Mouse (Mus musculus) lung, embryonic 15.5 days (tissue): Measurements from ENCODE around the gene Ntrk2. TPM values are rescaled to one million over a fixed set of nuclear protein-coding genes. Genes with fewer than 3 reads are reported as not detected.

Experiments used
- ATAC-seq: fragments of 200-750 bp; cut with Nextera tagmentation; 2 replicates; pipeline ENCODE4 v1.8.0; 2017; ENCODE audit warnings: moderate number of reproducible peaks, borderline replicate concordance; ENCODE audit not compliant: low FRiP score, low TSS enrichment; ENCODE audit errors: extremely low read depth
- H3K27ac ChIP-seq: fragments of 300-500 bp; sonication (generic); 2 replicates; pipeline ENCODE4 v1.5.1; 2015; ENCODE audit warnings: moderate library complexity, mild to moderate bottlenecking, inconsistent platforms
- H3K27me3 ChIP-seq: fragments of 300-500 bp; sonication (generic); 2 replicates; pipeline ENCODE4 v1.6.1; 2015; ENCODE audit warnings: inconsistent platforms
- H3K36me3 ChIP-seq: fragments of 300-500 bp; sonication (generic); 2 replicates; pipeline ENCODE4 v1.6.1; 2015; ENCODE audit warnings: inconsistent platforms
- H3K4me1 ChIP-seq: fragments of 300-500 bp; sonication (generic); 2 replicates; pipeline ENCODE4 v1.6.1; 2015; ENCODE audit warnings: inconsistent platforms
- H3K4me2 ChIP-seq: fragments of 300-500 bp; sonication (generic); 2 replicates; pipeline ENCODE4 v1.6.1; 2015; ENCODE audit warnings: inconsistent platforms, mild to moderate bottlenecking, moderate library complexity
- H3K4me3 ChIP-seq: fragments of 300-500 bp; sonication (generic); 2 replicates; pipeline ENCODE4 v1.5.1; 2015; ENCODE audit warnings: mild to moderate bottlenecking, inconsistent platforms
- H3K9ac ChIP-seq: fragments of 300-500 bp; sonication (generic); 2 replicates; pipeline ENCODE4 v1.6.1; 2015; ENCODE audit warnings: inconsistent platforms
- H3K9me3 ChIP-seq: fragments of 300-500 bp; sonication (generic); 2 replicates; pipeline ENCODE4 v1.6.1; 2016; ENCODE audit warnings: inconsistent platforms
- WGBS: fragments of 180-500 bp; shearing (Covaris S2); methylation state at CpG from one replicate; pipeline ENCODE4 v1.1.7; 2015; 5-methylcytosine and 5-hydroxymethylcytosine counted together
- polyA plus RNA-seq: library from polyadenylated mRNA; unstranded; fragments of >200 nt; fragmentation: Nextera tagmentation; extraction: Ambion mirVana; gene quantifications from 2 replicates; pipeline ENCODE4 v1.2.1, GENCODE M21; 2015

Gene Ntrk2
- polyA plus RNA-seq: 3.6 and 3.8 TPM in 2 replicates

DNA sequence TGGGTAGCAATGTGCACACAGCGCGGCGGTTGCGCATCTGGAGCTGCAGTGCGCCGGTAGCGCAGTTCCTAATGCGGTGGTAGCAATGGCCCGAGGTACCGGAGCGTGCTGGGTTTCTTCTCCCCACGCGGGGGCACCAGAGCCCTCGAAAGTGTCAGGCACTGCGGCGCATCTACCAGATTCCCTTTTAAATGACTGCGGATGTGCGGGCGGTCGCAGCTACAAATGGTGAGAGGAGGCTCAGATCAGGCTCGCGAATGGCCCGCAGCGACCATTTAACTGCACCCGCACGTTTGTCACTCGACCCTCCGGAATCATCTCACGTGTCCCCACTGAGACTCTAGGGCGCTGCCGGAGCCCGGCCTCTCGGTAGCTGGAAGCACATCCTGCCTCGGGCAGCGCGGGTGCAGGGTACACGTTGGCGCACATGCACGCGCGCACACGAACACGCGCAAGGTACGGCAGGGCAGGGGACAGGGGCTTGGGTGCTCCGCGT lies at the start of gene Ntrk2:
TSS of gene Ntrk2 (plus strand) at position 173 of the 496 bp plus-strand sequence.
- under 1% methylated on average over 47 of the region's 47 CpGs for WGBS
- Histone ChIP-seq H3K36me3 (no peaks in the 10 kb centered on the region), H3K27me3 (peaks cover 58% of the 10 kb centered on the region), H3K9me3 (no peaks in the 10 kb centered on the region), H3K9ac (no peak within 1 kb of the TSS), H3K27ac (no peak within 1 kb of the TSS), H3K4me1 (peaks cover 18% of the 10 kb centered on the region), H3K4me3 (peak within 1 kb of the TSS; percentile 43), H3K4me2 (peak within 1 kb of the TSS; percentile 92)
- ATAC-seq: peak; percentile 53; the same call in 1 of the 2 replicates

DNA sequence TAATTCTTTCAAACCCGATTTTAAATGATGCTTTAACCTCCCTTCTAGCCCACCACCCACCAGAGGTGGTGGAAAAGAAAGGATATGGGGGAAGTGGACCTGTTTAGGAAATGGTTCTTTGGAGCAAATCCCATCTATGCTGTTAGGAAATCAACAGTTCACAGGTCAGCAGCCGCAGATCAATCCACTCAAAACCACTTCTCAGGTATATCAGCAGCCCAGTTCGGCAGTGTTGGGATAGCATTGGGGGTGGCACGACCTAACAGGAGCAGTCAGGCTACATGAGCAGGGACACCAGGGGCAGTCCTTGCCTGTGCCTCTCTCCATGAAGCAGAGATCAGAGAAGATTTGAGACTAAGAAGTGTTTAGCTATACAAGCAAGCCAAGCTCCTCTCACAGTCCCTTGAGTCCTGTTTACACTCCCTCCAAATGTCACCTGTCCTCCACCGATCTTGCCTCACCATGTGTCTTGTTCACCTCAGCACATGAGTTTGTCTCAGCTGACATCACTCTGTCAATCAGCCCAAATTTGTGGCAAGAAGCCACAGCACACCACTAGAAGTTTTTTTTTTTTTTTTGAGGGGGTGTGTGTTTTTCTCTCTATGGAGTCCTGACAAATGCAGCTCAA lies 45.3 kb upstream of the Ntrk2 start:
- Histone ChIP-seq H3K36me3 (no peaks in the 10 kb centered on the region), H3K4me2 (no peak overlapping the region), H3K27ac (no peak overlapping the region), H3K9ac (no peak overlapping the region), H3K4me3 (no peak overlapping the region), H3K4me1 (no peaks in the 10 kb centered on the region), H3K27me3 (no peaks in the 10 kb centered on the region), H3K9me3 (no peaks in the 10 kb centered on the region)
- no peak for ATAC-seq
- WGBS: 69% methylated on average over 5 of the region's 5 CpGs

DNA sequence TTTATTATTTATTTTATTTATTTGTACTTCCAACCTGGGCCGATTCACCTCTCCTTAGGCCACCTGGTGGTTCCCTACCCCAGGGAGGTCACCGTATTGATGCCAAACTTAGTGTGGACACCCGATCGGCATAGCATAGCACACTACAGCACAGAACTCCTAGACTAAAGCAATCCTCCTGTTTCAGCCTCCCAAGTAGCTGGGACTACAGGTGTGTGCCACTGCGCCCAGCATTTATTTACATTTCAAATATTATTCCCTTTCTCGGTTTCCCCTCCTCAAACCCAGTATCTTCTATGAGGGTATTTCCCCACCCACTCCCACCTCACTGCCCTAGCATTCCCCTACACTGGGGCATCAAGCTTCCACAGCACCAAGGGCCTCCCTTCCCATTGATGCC lies 38.1 kb upstream of the Ntrk2 start:
- H3K27ac ChIP-seq: no peak overlapping the region
- no peaks in the 10 kb centered on the region for H3K9me3 ChIP-seq
- H3K36me3 ChIP-seq: no peaks in the 10 kb centered on the region
- 86% methylated on average over 6 of the region's 6 CpGs for WGBS
- no peak for ATAC-seq
- H3K4me2 ChIP-seq: no peak overlapping the region
- H3K4me1 ChIP-seq: no peaks in the 10 kb centered on the region
- no peak overlapping the region for H3K4me3 ChIP-seq
- H3K9ac ChIP-seq: no peak overlapping the region
- no peaks in the 10 kb centered on the region for H3K27me3 ChIP-seq

DNA sequence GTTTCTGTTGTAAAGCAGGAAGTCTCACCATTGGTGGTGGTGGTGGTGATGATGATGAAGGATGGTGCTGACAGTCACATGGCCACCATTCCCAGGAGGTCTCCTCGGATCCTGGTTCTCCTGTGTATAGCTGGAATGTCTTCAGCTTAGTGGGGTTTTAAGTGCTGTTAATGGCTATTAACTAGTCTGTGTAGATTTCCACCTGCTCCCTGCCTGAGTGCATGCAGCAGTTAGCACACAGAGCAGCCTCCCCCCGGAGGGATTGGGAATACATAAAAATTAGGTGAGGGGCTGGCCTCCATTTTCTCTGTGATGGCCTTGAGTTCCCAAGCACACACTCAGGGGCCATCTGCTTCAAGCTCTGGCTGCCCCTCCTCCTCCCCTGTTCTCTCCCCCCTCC lies 36.9 kb upstream of the Ntrk2 start:
- ATAC-seq: no peak
- Histone ChIP-seq H3K4me3 (no peak overlapping the region), H3K9ac (no peak overlapping the region), H3K4me2 (no peak overlapping the region), H3K9me3 (no peaks in the 10 kb centered on the region), H3K27me3 (no peaks in the 10 kb centered on the region), H3K4me1 (no peaks in the 10 kb centered on the region), H3K27ac (no peak overlapping the region), H3K36me3 (no peaks in the 10 kb centered on the region)
- 53% methylated on average over 2 of the region's 2 CpGs for WGBS

DNA sequence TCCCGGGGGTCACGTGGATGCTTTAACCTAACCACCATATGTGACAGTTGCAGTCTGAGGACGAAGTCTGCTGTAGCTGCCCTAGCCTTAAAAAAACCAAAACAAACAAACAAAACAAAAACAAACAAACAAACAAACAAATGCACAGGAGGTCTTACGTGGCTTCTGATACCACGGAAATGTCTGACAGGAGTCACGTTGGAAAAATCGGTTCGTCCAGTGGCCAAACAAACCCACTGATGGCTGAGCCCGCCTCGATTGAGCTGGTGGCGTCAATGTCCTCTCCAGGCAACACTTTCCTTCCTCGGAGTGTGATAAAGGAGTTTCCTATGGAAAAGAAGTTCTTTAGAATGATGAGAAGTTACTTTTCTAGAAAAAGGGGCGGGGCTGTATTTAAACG lies 27.1 kb upstream of the Ntrk2 start:
- H3K4me2 ChIP-seq: no peak overlapping the region
- 86% methylated on average over 14 of the region's 14 CpGs for WGBS
- no peaks in the 10 kb centered on the region for H3K4me1 ChIP-seq
- H3K27me3 ChIP-seq: no peaks in the 10 kb centered on the region
- no peak overlapping the region for H3K4me3 ChIP-seq
- no peaks in the 10 kb centered on the region for H3K36me3 ChIP-seq
- no peak overlapping the region for H3K27ac ChIP-seq
- ATAC-seq: no peak
- H3K9me3 ChIP-seq: no peaks in the 10 kb centered on the region
- H3K9ac ChIP-seq: no peak overlapping the region

DNA sequence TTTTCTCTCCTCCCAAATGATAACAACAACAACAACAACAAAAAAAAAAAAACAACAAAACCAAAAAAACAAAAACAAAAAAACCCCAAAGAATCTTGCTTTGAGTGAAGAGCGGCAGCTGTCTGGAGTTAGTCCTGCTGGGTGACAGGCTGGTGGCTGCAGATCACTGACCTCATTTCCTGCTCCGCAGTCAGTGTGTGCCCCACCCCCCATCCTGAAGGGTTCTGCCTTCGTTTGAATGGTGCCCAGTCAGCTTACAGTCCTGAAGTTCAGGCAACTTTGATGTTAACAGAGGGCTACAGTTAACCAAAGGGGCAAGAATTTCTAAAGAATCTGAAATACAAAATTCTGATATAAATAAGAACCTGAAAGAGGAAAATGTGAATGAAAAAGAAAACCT lies 19.9 kb upstream of the Ntrk2 start:
- 7% methylated on average over 3 of the region's 3 CpGs for WGBS
- Histone ChIP-seq H3K9me3 (no peaks in the 10 kb centered on the region), H3K27ac (no peak overlapping the region), H3K9ac (no peak overlapping the region), H3K36me3 (no peaks in the 10 kb centered on the region), H3K4me3 (no peak overlapping the region), H3K4me1 (no peaks in the 10 kb centered on the region), H3K4me2 (no peak overlapping the region), H3K27me3 (no peaks in the 10 kb centered on the region)
- ATAC-seq: no peak

DNA sequence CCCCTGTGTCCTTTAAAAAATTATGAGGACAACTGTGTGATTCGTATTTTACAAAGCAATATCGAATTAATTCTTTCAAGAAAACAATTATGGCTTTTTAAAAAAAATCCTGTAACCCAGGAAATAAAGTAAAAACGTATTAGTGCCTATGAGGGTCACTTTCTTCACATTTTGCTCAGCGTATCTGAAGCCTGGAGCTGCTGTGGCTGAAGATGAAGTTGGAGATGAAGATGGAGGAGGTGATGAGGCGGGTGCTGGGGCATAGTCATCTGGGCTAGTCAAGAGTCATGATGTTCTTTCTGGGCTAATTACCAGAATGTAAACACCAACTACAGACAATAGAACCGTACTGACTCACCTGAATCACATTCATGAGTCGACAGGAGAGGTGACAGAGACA lies 15.6 kb upstream of the Ntrk2 start:
- Histone ChIP-seq H3K4me1 (no peaks in the 10 kb centered on the region), H3K36me3 (no peaks in the 10 kb centered on the region), H3K27ac (no peak overlapping the region), H3K9me3 (no peaks in the 10 kb centered on the region), H3K4me3 (no peak overlapping the region), H3K9ac (no peak overlapping the region), H3K4me2 (no peak overlapping the region), H3K27me3 (no peaks in the 10 kb centered on the region)
- no peak for ATAC-seq
- 70% methylated on average over 7 of the region's 7 CpGs for WGBS

DNA sequence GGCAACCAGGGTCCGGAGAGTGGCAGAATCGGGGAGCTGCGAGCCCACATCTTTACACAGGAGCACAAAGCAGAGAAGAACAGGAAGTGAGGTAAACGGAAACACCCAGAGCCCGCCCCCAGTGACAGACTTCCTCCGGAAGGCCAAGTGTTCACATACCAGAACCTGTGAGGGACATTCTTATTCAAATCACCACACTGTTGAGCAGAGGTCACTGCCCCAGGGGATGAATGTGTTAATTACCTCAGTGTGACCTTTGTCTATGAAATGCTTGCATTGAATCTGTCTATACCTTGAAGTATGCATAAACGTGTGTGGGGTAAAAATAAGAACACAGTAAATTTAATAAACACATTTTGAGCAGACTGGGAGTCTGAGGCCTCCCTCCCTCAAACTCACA lies 9.0 kb upstream of the Ntrk2 start:
- H3K36me3 ChIP-seq: no peaks in the 10 kb centered on the region
- ATAC-seq: no peak
- H3K4me3 ChIP-seq: no peak overlapping the region
- no peak overlapping the region for H3K4me2 ChIP-seq
- 93% methylated on average over 7 of the region's 7 CpGs for WGBS
- no peaks in the 10 kb centered on the region for H3K27me3 ChIP-seq
- H3K9me3 ChIP-seq: no peaks in the 10 kb centered on the region
- H3K4me1 ChIP-seq: no peaks in the 10 kb centered on the region
- no peak overlapping the region for H3K9ac ChIP-seq
- H3K27ac ChIP-seq: no peak overlapping the region

DNA sequence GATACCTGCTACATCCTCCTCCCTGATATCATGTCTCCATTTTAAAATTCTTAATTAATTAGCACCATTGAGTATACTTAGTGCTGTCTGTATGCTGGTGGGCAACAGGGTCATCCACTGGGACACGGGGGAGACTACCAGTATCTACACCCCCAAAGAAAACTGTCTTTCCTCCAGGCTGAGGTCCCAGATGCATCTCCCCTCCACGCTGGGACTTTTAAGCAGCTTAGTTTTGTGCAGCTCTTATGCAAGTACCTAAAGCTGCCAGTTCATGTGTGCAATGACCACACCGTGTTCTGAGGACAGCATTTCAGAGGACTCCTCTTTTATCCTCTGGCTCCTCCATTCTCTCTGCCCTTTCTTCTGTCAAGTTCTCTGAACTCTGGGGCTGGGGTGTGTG lies 5.1 kb upstream of the Ntrk2 start:
- no peak overlapping the region for H3K4me3 ChIP-seq
- no peak for ATAC-seq
- 50% methylated on average over 3 of the region's 3 CpGs for WGBS

DNA sequence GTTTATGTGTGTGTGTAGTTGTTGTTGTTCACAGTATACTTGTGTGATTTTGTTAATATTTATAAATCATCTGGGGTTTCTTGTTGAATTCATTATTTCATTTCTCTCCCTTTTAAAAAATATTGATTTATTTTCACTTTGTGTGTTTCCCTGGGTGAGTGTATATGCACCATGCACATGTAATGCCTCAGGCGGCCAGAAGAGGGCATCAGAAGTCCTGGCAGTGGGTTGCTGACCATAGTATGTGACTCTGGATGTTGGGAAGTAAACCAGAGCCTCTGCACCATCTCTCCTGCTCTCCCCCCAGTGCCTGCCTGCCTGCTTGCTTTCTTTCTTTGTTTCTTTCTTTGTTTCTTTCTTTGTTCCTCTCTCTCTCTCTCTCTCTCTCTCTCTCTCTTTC lies 2.5 kb upstream of the Ntrk2 start:
- WGBS: 15% methylated on average over 1 of the region's 1 CpGs
- H3K4me3 ChIP-seq: no peak overlapping the region
- H3K9me3 ChIP-seq: no peaks in the 10 kb centered on the region
- H3K9ac ChIP-seq: no peak overlapping the region
- H3K4me1 ChIP-seq: peaks cover 18% of the 10 kb centered on the region
- no peak for ATAC-seq
- H3K27me3 ChIP-seq: peaks cover 39% of the 10 kb centered on the region
- H3K4me2 ChIP-seq: no peak overlapping the region
- no peak overlapping the region for H3K27ac ChIP-seq
- H3K36me3 ChIP-seq: no peaks in the 10 kb centered on the region

More for the DNA sequence above, 5.1 kb upstream of the Ntrk2 start:
- no peak overlapping the region for H3K27ac ChIP-seq
- no peaks in the 10 kb centered on the region for H3K9me3 ChIP-seq
- H3K4me2 ChIP-seq: no peak overlapping the region
- no peak overlapping the region for H3K9ac ChIP-seq
- H3K4me1 ChIP-seq: no peaks in the 10 kb centered on the region
- peaks cover 14% of the 10 kb centered on the region for H3K27me3 ChIP-seq
- no peaks in the 10 kb centered on the region for H3K36me3 ChIP-seq

DNA sequence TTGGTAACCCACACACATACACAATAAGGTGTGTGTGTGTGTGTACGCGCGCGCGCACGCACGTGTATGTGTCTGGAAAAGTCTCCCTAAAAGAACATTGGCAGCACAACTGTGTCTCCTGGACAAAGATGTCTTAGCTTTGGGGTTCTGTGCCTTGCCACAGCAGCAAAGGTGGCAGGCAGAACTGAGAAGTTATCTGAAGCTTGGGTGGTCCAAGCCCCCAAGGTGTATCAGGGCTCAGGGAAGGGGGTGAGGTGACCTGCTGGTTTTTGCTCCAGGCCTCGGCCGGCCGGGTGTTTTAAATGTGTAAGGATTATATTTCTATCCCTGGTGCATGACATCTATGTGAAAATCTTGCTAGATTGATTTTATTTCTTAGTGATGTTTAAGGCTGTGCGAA lies 536 bp upstream of the Ntrk2 start:
- Histone ChIP-seq H3K4me3 (no peak overlapping the region), H3K27me3 (peaks cover 58% of the 10 kb centered on the region), H3K4me2 (no peak overlapping the region), H3K4me1 (peaks cover 18% of the 10 kb centered on the region), H3K36me3 (no peaks in the 10 kb centered on the region), H3K9ac (no peak overlapping the region), H3K9me3 (no peaks in the 10 kb centered on the region), H3K27ac (no peak overlapping the region)
- ATAC-seq: no peak
- 83% methylated on average over 11 of the region's 11 CpGs for WGBS

DNA sequence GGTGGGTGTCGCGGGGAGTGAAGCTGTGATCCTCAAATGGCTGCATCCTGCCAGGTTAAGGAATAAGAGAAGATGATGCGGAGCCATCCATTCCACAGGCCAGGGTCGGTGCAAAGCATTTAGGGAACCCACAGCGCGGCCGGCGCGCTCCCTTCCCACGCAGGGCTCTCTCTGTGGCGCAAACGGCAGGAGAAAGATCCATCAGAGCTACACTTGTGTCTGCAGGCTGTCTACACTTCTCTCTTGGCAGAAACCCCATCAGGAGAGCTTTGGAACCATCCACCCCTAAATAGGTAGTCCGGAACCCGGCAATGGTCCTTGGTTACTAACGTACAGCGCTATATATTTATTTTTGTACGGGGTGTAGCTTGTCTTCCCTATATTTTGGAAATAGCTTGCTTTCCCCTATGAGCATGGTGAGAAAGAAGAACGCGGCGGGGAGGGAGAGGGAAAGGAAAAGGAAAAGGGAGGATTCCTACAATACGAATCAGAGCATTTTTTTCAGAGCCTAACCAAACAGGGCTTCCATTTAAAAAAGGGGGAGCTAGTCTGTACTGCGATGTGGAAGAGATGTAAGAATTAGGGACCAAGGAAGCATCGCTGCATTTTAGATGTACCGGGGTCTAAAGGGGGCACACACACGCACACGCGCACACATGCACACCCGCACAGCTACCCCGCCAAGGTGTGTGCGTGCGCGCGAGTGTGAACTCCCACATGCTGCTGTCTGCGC lies 693 bp downstream of the Ntrk2 start:
- H3K4me3 ChIP-seq: peak overlapping the region; percentile 43
- H3K36me3 ChIP-seq: no peaks in the 10 kb centered on the region
- peak; percentile 14; the same call in 1 of the 2 replicates for ATAC-seq
- no peak overlapping the region for H3K27ac ChIP-seq
- WGBS: under 1% methylated on average over 34 of the region's 34 CpGs
- H3K9ac ChIP-seq: no peak overlapping the region
- peaks cover 18% of the 10 kb centered on the region for H3K4me1 ChIP-seq
- H3K27me3 ChIP-seq: peaks cover 58% of the 10 kb centered on the region
- no peaks in the 10 kb centered on the region for H3K9me3 ChIP-seq
- peak overlapping the region; percentile 92 for H3K4me2 ChIP-seq
